Mouse (Mus musculus) neural tube, embryonic 14.5 days (tissue): Measurements from ENCODE around the gene Lbhd1. TPM values are rescaled to one million over a fixed set of nuclear protein-coding genes. Genes with fewer than 3 reads are reported as not detected.

Experiments used
- ATAC-seq: fragments of 200-750 bp; cut with Nextera tagmentation; 2 replicates; pipeline ENCODE4 v1.8.0; 2017; ENCODE audit warnings: low read depth, mild to moderate bottlenecking, moderate TSS enrichment, moderate library complexity
- H3K27ac ChIP-seq: fragments of 300-500 bp; sonication (generic); 2 replicates; pipeline ENCODE4 v1.5.1; 2014; ENCODE audit warnings: low read depth, mild to moderate bottlenecking, control low read depth, low read length, moderate library complexity, mixed read lengths
- H3K27me3 ChIP-seq: fragments of 300-500 bp; sonication (generic); 2 replicates; pipeline ENCODE4 v1.6.1; 2014; ENCODE audit warnings: low read length; ENCODE audit not compliant: control insufficient read depth, insufficient read depth
- H3K36me3 ChIP-seq: fragments of 300-500 bp; sonication (generic); 2 replicates; pipeline ENCODE4 v1.6.1; 2014; ENCODE audit warnings: low read length, mixed read lengths; ENCODE audit not compliant: control insufficient read depth, insufficient read depth
- H3K4me1 ChIP-seq: fragments of 300-500 bp; sonication (generic); 2 replicates; pipeline ENCODE4 v1.6.1; 2014; ENCODE audit warnings: low read length; ENCODE audit not compliant: control insufficient read depth, insufficient read depth
- H3K4me2 ChIP-seq: fragments of 300-500 bp; sonication (generic); 2 replicates; pipeline ENCODE4 v1.6.1; 2014; ENCODE audit warnings: mild to moderate bottlenecking, low read depth, low read length, control low read depth
- H3K4me3 ChIP-seq: fragments of 300-500 bp; sonication (generic); 2 replicates; pipeline ENCODE4 v1.5.1; 2014; ENCODE audit warnings: low read depth, low read length, control low read depth, mixed read lengths
- H3K9ac ChIP-seq: fragments of 300-500 bp; sonication (generic); replicated peaks from 2 replicates; pipeline ENCODE4 v1.6.1; 2014; ENCODE audit warnings: low read depth, mild to moderate bottlenecking, control low read depth, low read length, mixed read lengths
- H3K9me3 ChIP-seq: fragments of 300-500 bp; sonication (generic); 2 replicates; pipeline ENCODE4 v1.6.1; 2016; ENCODE audit warnings: low read length; ENCODE audit not compliant: control insufficient read depth
- WGBS: fragments of 180-500 bp; shearing (Covaris S2); extraction: QIAGEN DNeasy Blood & Tissue Kit; methylation state at CpG from one replicate; pipeline ENCODE4 v1.1.7; 2014; 5-methylcytosine and 5-hydroxymethylcytosine counted together
- microRNA-seq: library from miRNA; unstranded; fragments of <30 nt; microRNA quantifications from one replicate; pipeline ENCODE4, GENCODE M21; 2016
- polyA plus RNA-seq: library from polyadenylated mRNA; unstranded; fragments of >200 nt; fragmentation: Nextera tagmentation; extraction: Ambion mirVana; gene quantifications from 2 replicates; pipeline ENCODE4 v1.2.1, GENCODE M21; 2014

Lbhd1 gene
- polyA plus RNA-seq, 1 experiment from 2014 or later, result 31.7 TPM

DNA sequence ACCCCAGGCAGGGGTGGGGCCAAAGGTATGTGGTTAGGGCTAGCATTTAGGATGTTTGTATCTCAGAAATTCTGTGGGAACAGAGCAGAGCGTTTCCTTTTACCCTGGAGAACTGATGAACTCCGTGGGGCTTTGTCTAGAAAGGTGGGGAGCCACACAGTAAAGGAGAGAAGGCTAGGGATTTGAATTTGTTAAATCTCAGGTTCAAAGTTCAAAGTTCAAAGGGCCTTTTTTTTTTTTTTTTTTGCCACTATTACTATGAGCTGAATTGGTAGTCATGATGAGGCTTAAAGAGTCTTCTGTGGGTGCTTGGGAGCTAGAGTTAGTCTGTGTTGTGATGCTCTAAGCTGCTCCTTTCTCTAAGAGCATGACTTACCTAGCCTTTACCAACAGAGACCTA is 53.2 kb downstream of the Lbhd1 start:
- WGBS, result 85% methylated on average over 2 of the region's 2 CpGs
- Histone ChIP-seq H3K4me2 (no peak overlapping the region), H3K27ac (no peak overlapping the region), H3K9me3 (no peaks in the 10 kb centered on the region), H3K4me1 (peaks cover 6% of the 10 kb centered on the region), H3K27me3 (no peaks in the 10 kb centered on the region), H3K9ac (no peak overlapping the region), H3K36me3 (no peaks in the 10 kb centered on the region), H3K4me3 (no peak overlapping the region)
- no peak for ATAC-seq

DNA sequence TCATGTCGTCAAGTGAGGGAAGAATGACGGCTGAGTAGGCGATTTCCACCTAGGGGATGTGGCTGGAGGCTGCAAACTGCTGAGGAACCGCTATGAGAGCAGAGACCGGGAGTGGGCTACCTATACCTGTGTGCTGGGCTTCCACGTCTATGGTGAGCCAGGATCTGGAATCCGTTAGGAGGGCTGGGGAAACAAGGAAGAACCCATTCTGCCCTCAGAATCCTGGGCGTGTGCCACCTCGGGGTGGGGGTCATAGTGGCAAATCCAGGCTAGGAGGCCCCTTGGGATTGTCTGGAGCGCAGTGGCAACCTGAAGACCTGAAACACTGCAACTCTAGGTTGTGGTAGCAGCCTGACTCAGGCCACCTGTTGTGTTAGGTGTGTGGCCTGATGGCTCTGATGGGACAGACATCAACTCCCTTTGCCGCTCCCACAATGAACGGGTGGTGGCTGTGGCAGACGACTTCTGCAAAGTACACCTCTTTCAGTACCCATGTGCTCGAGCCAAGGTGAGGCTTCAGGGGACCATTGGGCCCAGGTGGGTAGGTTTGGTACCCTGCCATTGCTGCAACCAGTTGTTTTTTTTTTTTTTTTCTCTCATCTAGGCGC is 57.1 kb downstream of the Lbhd1 start:
- Histone ChIP-seq H3K9me3 (no peaks in the 10 kb centered on the region), H3K9ac (peak overlapping the region; percentile 95; the same call in 1 of the 2 replicates), H3K4me2 (peak overlapping the region; percentile 65; the same call in 1 of the 2 replicates), H3K27ac (no peak overlapping the region), H3K36me3 (peaks cover 7% of the 10 kb centered on the region), H3K4me1 (peaks cover 20% of the 10 kb centered on the region), H3K4me3 (peak overlapping the region; percentile 95), H3K27me3 (no peaks in the 10 kb centered on the region)
- no peak for ATAC-seq
- WGBS, result 75% methylated on average over 15 of the region's 15 CpGs

- peak overlapping the region; percentile 95 for H3K4me3 ChIP-seq
- peak overlapping the region; percentile 96 for H3K27ac ChIP-seq
- H3K4me2 ChIP-seq, result peak overlapping the region; percentile 65
- peaks cover 12% of the 10 kb centered on the region for H3K36me3 ChIP-seq
- WGBS, result 16% methylated on average over 10 of the region's 10 CpGs
- peaks cover 20% of the 10 kb centered on the region for H3K4me1 ChIP-seq
- peak overlapping the region; percentile 95 for H3K9ac ChIP-seq
- peak; percentile 31 for ATAC-seq
- H3K9me3 ChIP-seq, result no peaks in the 10 kb centered on the region
- no peaks in the 10 kb centered on the region for H3K27me3 ChIP-seq
Measured at GRCm38 (mm10) chr19:8941136-8941514, 57.6 kb downstream of the Lbhd1 start.

DNA sequence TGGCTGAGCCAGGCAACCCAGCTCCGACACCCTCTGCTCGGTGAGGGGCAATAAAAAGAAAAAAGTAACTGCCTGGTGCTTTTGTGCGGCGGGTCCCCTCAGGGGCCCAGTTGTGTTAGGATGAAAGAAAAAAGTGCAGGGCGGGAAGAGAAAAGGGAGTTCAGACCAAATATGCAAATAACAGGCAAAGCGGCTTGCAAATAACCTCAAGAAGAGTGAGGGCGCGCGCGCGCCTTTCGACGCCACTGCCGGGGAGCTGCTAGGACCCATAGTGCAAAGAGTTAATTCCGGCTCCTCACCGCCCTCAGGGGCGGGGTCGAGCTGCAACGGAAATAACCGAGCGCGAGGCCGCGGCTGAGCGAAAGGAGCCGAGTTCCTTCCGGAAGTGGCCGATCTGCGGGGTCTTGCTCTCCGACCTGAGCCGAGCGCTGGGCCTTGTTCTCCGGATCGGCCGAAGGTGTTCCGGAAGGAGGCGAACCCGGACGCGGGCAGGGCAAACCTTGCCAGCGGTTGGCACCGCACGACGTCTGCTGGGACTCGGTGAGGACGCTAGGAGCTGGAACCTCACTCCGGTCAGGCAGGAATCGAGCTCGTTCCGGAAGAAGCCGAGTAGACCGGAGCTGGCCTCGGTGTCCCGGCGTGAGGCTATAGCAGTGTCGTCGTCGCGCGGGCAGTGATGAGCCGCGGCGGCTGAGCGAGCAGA is 58.1 kb downstream of the Lbhd1 start, which contains the start of gene Mta2:
Gene Mta2 (plus strand): TSS at position 361 of the 703 bp plus-strand sequence.
- Histone ChIP-seq H3K27me3 (no peaks in the 10 kb centered on the region), H3K4me2 (peak within 1 kb of the TSS; percentile 65), H3K27ac (peak within 1 kb of the TSS; percentile 96), H3K9me3 (no peaks in the 10 kb centered on the region), H3K36me3 (peaks cover 17% of the 10 kb centered on the region), H3K9ac (peak within 1 kb of the TSS; percentile 95), H3K4me1 (peaks cover 20% of the 10 kb centered on the region), H3K4me3 (peak within 1 kb of the TSS; percentile 95)
- under 1% methylated on average over 64 of the region's 64 CpGs for whole genome bisulfite sequencing
- peak; percentile 95 for ATAC-seq

Small RNA genes lying within 50 kb of the gene (microRNA-seq; reads per million reads assigned to microRNA genes)
- gene Mir5136, result not detected

Other genes with a start within 250 kb of the Lbhd1 start
- 0.19 and 0.26 TPM in 2 replicates for gene Chrm1, start 219.9 kb upstream of the Lbhd1 start, polyA plus RNA-seq
- 145 and 163 TPM in 2 replicates for gene Slc3a2, start 160.4 kb upstream of the Lbhd1 start, polyA plus RNA-seq
- 88.5 and 91.5 TPM in 2 replicates for gene Wdr74, start 147.9 kb upstream of the Lbhd1 start, polyA plus RNA-seq
- gene 1700092M07Rik, start 143.0 kb upstream of the Lbhd1 start, polyA plus RNA-seq, result 1.8 and 2.6 TPM in 2 replicates
- 115 and 120 TPM in 2 replicates for gene Stx5a, start 142.3 kb upstream of the Lbhd1 start, polyA plus RNA-seq
- gene Nxf1, start 126.7 kb upstream of the Lbhd1 start, polyA plus RNA-seq, result 120 and 140 TPM in 2 replicates
- 223 and 263 TPM in 2 replicates for gene Tmem223, start 112.7 kb upstream of the Lbhd1 start, polyA plus RNA-seq
- gene Tmem179b, start 109.3 kb upstream of the Lbhd1 start, polyA plus RNA-seq, result 25.9 and 32.7 TPM in 2 replicates
- gene Taf6l, start 97.3 kb upstream of the Lbhd1 start, polyA plus RNA-seq, result 17.7 and 19.0 TPM in 2 replicates
- gene Polr2g, start 85.2 kb upstream of the Lbhd1 start, polyA plus RNA-seq, result 141 and 153 TPM in 2 replicates
- 7.1 and 7.7 TPM in 2 replicates for gene Zbtb3, start 81.2 kb upstream of the Lbhd1 start, polyA plus RNA-seq
- gene Ttc9c, start 64.4 kb upstream of the Lbhd1 start, polyA plus RNA-seq, result 52.2 and 54.3 TPM in 2 replicates
- 9.1 and 9.5 TPM in 2 replicates for gene Hnrnpul2, start 63.7 kb upstream of the Lbhd1 start, polyA plus RNA-seq
- not detected in 2 replicates for gene AC129217.1, start 54.0 kb upstream of the Lbhd1 start, polyA plus RNA-seq
- gene Bscl2, start 46.3 kb upstream of the Lbhd1 start, polyA plus RNA-seq, result 86.3 and 94.5 TPM in 2 replicates
- 459 and 608 TPM in 2 replicates for gene Gng3, start 44.5 kb upstream of the Lbhd1 start, polyA plus RNA-seq
- gene Lrrn4cl, start 33.0 kb upstream of the Lbhd1 start, polyA plus RNA-seq, result 0.99 and 1.3 TPM in 2 replicates
- gene Ubxn1, start 12.2 kb upstream of the Lbhd1 start, polyA plus RNA-seq, result 135 and 142 TPM in 2 replicates
- 63.2 and 64.1 TPM in 2 replicates for gene Uqcc3, start 2.8 kb upstream of the Lbhd1 start, polyA plus RNA-seq
- not detected in 2 replicates for gene Gm49403, start 198 bp downstream of the Lbhd1 start, polyA plus RNA-seq
- 39.0 and 48.9 TPM in 2 replicates for gene 1810009A15Rik, start 5.1 kb downstream of the Lbhd1 start, polyA plus RNA-seq
- 0.39 TPM in 1 of 2 replicates, not detected in the other for gene Gm49416, start 5.2 kb downstream of the Lbhd1 start, polyA plus RNA-seq
- gene Ints5, start 9.3 kb downstream of the Lbhd1 start, polyA plus RNA-seq, result 22.0 and 30.3 TPM in 2 replicates
- 69.9 and 92.2 TPM in 2 replicates for gene Ganab, start 14.3 kb downstream of the Lbhd1 start, polyA plus RNA-seq
- gene B3gat3, start 36.6 kb downstream of the Lbhd1 start, polyA plus RNA-seq, result 66.3 and 67.2 TPM in 2 replicates
- 1.1 and 1.7 TPM in 2 replicates for gene Rom1, start 45.6 kb downstream of the Lbhd1 start, polyA plus RNA-seq
- 6.2 and 8.7 TPM in 2 replicates for gene Eml3, start 45.8 kb downstream of the Lbhd1 start, polyA plus RNA-seq
- 29.1 and 33.7 TPM in 2 replicates for gene Mta2, start 58.1 kb downstream of the Lbhd1 start, polyA plus RNA-seq
- 20.4 and 25.3 TPM in 2 replicates for gene Tut1, start 70.1 kb downstream of the Lbhd1 start, polyA plus RNA-seq
- 297 and 333 TPM in 2 replicates for gene Eef1g, start 83.3 kb downstream of the Lbhd1 start, polyA plus RNA-seq
- gene Ahnak, start 105.6 kb downstream of the Lbhd1 start, polyA plus RNA-seq, result 2.7 and 3.7 TPM in 2 replicates
- gene Scgb1a1, start 204.2 kb downstream of the Lbhd1 start, polyA plus RNA-seq, result not detected in 2 replicates